Mouse (Mus musculus): Measurements from ENCODE around the gene Ctnna2.

- no peak for TF ChIP-seq CTCF (IDR thresholded peaks at IDR 0.05; ENCODE audit: low read depth)
- TF ChIP-seq EP300 (IDR thresholded peaks at IDR 0.05; ENCODE audit: low read depth), result no peak
Measured at GRCm38 (mm10) chr6:77199375-77199774, 780.1 kb downstream of the Ctnna2 start.
